Mouse (Mus musculus) adrenal gland, postnatal 36 days (tissue): ENCODE measurements around the gene Eipr1. TPM values are rescaled to one million over a fixed set of nuclear protein-coding genes. Genes with fewer than 3 reads are reported as not detected.
A peak's percentile ranks its signal among the peaks of the same experiment; 100 is the strongest.
"Not testable (repeated sequence)": the region's sequence is repeated elsewhere in the genome, so short reads cannot be mapped to it uniquely, and the experiment has no call there.

Experiments
- DNase-seq, 2 experiments: peaks; one replicate each; pipeline ENCODE4 v3.0.0; 2021; ENCODE audit warnings: mixed read lengths in 1 of 2
- long read RNA-seq, 2 experiments: library from polyadenylated mRNA; stranded (forward); transcript quantifications; one replicate each; pipeline ENCODE4 v2.0.0; 2021; ENCODE audit warnings: borderline sequencing depth in 2 of 2
- total RNA-seq, 2 experiments: library from RNA; stranded (reverse); gene quantifications; 2 replicates each; pipeline ENCODE4 v1.2.3; 2021

Gene Eipr1
- 10 to 100 TPM; 16.7 to 20.2 TPM for total RNA-seq
- long read RNA-seq, experiment 1, full-length matches to known transcripts, result 40 of 47 reads
- long read RNA-seq, experiment 1, partial matches to known transcripts, result 2 of 47 reads
- long read RNA-seq, experiment 1, other reads (novel, unspliced or antisense), result 5 of 47 reads
- long read RNA-seq, experiment 2, full-length matches to known transcripts, result 17 of 22 reads
- long read RNA-seq, experiment 2, partial matches to known transcripts, result 1 of 22 reads
- long read RNA-seq, experiment 2, other reads (novel, unspliced or antisense), result 4 of 22 reads

- DNase-seq, result peak; percentile 90
Observed at GRCm38 (mm10) chr12:28751508-28752263, at the start of gene Eipr1. Gene Eipr1 (plus strand): TSS chr12:28751803.

- peak; percentile 55 to 67 for DNase-seq
Observed at GRCm38 (mm10) chr12:28704381-28704780, 47.2 kb upstream of the Eipr1 start.

DNA sequence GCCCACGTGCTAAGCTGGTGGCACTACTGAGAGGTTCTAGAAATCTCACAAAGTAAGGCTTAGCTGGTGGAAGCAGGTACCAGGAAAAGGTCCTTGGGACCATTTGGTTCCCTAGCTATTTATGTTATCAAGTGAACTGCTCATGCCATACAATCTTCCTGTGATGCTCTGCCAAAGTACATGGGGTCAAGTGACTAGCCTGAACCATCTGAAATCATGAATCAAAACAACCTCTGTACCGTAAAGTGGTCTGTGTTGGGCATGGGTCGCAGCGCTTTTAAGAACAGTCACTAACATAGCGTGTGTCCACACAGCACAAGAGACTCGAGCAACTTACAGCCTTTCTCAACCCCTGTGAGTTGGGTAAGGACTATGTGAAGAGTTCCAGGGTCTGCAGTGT, 46.4 kb upstream of the Eipr1 start:
- DNase-seq, result no peak

DNA sequence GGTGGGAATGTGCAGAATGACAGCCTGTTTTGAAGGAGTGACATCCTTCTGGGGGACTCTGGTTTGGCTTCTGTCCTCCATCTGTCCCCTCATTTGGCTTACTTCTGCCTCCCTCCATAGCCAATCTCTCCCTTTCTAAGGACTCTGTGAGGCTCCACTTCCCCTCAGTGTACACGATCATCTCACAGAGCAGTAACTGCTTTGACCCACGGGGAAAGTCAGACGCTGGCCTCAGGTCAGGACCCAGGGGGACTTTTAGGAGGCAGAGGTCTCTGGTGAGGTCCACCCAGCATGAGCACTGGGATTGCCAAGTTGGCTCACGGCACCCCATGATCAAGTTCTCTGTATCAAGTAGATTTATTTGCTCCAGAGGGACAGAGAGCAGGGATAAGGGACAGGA, 43.4 kb upstream of the Eipr1 start:
- no peak for DNase-seq

GRCm38 (mm10) chr12:28710566-28711185, 40.9 kb upstream of the Eipr1 start:
- no peak for DNase-seq

- no peak for DNase-seq
Observed at GRCm38 (mm10) chr12:28714822-28715632, 36.6 kb upstream of the Eipr1 start.

DNA sequence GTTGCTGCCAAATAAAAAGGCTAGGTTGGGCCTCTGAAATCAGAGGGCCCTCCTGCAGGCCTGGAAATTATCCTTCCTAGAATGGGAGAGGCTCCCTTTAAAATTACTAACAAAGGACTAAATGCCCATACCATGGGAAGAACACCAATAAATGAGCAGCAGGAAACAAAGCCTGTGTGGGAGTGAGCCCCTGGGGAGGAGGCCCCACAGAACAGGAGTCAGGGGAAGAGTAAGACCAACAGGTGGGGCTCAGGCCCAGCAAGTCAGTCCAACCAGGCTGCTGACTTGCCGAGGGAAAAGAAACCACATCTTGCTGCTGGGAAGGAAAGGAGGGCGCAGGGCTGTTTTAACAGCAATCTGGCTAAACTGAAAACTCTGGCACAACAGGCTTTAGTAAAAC, 34.5 kb upstream of the Eipr1 start:
- no peak for DNase-seq

DNA sequence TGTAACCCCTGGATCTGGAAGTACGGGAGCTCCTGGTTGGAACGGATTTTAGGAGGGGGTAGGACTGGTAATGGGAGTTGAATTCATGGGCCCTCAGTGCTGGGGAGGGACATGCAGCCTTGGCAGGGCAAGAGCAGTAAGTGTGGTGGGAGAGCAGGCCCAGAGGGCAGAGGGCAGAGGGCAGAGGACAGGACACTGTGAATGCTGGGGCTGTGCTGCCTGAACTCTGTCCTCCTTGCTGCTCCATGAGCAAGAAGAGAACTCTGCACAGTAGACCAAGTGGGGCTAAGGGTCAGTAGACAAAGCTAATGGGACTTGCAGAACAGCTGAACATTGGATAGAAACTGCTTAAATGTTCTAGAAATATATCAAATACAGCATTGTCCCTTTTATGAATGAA, 33.5 kb upstream of the Eipr1 start:
- DNase-seq, result no peak

- DNase-seq, result no peak
Observed at GRCm38 (mm10) chr12:28724366-28724765, 27.2 kb upstream of the Eipr1 start.

GRCm38 (mm10) chr12:28726204-28726603, 25.4 kb upstream of the Eipr1 start:
- DNase-seq, result no peak

DNA sequence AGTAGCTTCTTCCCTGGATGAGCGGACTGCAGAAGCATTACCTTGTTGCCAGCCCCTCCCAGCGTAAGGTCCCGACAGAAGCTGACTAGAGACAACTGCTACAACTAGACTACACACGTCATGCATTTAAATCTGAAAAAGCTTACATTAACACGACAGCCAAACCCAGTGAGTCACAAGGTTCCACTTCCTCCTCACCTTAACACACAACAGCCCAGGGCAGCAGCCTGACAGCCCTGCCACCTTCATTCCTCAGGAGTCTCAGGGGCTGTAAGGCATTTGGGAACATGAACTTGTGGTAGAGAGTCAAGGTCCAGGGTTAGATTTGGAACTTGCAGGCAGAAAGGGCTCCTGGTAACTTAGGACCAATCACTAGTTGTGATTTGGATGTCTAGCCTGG, 24.5 kb upstream of the Eipr1 start:
- DNase-seq, result no peak

DNA sequence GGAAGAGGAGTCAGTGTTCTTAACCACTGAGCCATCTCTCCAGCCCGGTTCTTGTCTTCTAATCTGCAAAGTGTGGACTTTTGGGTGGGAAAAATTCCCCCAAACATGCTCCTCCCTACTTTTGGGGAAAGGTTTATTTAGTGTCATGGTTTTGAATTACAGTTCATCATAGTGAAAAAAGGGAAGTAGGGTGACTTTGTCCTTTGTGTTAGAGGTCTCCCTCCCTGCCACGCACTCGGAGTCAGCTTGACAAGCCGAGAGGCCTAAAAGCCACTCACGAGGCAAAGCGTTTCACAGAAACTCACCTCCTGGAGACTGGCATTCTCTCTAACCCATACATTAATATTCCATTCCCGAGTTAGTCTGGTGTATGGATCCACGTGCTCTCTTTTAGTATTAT, 19.0 kb upstream of the Eipr1 start:
- no peak for DNase-seq

- not testable (repeated sequence) for DNase-seq
Observed at GRCm38 (mm10) chr12:28733520-28734245, 17.9 kb upstream of the Eipr1 start.

DNA sequence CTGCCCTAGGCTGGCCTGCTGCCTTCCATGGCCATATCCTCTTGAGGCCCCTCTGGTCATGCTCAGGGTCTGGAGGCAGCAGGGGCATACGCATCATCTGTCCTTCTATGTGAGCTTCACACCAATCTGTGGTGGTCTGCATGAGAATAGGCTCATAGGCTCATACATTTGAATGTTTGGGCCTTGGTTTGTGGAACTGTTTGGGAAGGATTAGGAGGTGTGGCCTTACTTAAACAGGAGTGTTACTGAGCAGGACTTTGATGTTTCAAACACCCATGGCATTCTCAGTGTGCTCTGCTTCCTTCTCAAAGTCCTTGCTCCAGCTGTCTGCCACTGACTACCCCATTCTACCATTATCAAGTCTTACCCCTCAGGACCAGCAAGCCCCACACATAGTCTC, 17.3 kb upstream of the Eipr1 start:
- DNase-seq, result no peak

- no peak for DNase-seq
Observed at GRCm38 (mm10) chr12:28735293-28735692, 16.3 kb upstream of the Eipr1 start.

- DNase-seq, result no peak
Observed at GRCm38 (mm10) chr12:28743328-28743727, 8.3 kb upstream of the Eipr1 start.

DNA sequence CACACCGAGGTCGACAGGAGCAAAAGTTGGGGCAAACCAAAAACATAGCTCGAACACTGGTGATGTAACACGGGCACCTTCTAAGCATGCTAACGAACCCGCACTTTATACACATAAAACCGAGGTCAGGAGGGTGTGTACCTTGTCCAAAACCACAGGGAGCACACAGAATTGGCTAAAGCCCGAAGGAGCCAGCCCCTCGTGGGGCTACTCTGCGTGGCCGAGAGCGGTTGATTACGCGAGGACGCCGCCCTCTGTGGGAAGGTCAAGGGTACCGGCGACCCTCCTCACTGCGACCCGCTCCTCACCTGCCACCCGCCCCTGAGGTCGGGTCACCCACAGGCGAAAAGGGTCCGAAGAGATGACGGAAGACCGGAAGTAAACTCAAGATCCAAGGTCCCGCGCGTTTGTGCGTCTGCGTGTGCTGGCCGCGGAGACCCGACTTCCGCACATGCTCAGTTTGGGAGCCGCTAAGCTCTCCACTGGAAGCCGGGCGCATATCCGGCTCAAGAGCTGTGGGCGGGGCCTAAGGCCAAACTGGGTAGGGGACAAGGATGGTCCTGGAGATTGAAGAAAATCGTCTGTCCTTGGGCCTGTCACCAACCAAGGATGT, 1.5 kb upstream of the Eipr1 start, which contains the start of gene Trappc12:
Gene Trappc12 (minus strand): TSS at position 452 of the 613 bp plus-strand sequence.
- peak; percentile 89 to 94 for DNase-seq

GRCm38 (mm10) chr12:28750876-28751275, 727 bp upstream of the Eipr1 start:
- DNase-seq, result no peak

DNA sequence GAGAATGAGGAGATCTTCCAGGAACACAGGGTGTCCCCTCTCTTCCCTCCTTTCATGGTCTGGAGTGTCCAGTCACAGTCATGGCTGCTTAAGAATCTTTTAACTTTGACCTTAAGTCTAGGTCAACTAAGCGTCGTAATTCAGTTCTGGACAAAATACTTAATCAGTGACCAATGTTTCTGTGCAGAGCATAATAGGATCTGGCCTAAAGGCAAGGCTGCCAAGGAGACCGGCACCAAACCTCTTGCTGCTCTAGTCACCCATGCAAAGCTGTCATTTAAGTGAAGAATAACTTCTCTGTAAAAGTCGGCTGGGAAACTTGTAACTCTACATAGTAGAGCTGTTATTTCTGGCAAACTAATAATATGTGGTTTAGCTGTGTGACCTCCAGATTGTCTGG, 4.4 kb downstream of the Eipr1 start:
- no peak for DNase-seq

GRCm38 (mm10) chr12:28769953-28770352, 18.4 kb downstream of the Eipr1 start:
- DNase-seq, result no peak

- DNase-seq, result no peak
Observed at GRCm38 (mm10) chr12:28773815-28774214, 22.2 kb downstream of the Eipr1 start.
